Mouse (Mus musculus) MEL (cell line): ENCODE data around the gene Dcaf4. TPM values are rescaled to one million over a fixed set of nuclear protein-coding genes. Genes with fewer than 3 reads are reported as not detected.

ENCODE experiments used
- DNase-seq: peaks from one replicate; pipeline ENCODE4 v3.0.0; 2011; ENCODE audit warnings: low read depth, low spot score
- H3K27ac ChIP-seq: 2 replicates; pipeline ENCODE4 v1.5.1; 2012; ENCODE audit warnings: low read depth, mild to moderate bottlenecking, control low read depth, low read length, moderate library complexity; ENCODE audit not compliant: control insufficient read depth
- H3K27me3 ChIP-seq, 2 experiments: fragments of 150-350 bp in 1 of 2; sonication (generic) in 1 of 2; 2 replicates each; pipeline ENCODE4 v1.6.1; 2012; ENCODE audit warnings: low read length in 2 of 2, mild to moderate bottlenecking in 2 of 2, improper control_type of control experiment in 1 of 2, moderate library complexity in 1 of 2; ENCODE audit not compliant: insufficient read depth in 2 of 2, control insufficient read depth in 1 of 2
- H3K36me3 ChIP-seq, 2 experiments: 2 replicates each; pipeline ENCODE4 v1.6.1; 2012 to 2014; ENCODE audit warnings: low read length in 2 of 2, improper control_type of control experiment in 1 of 2, inconsistent platforms in 1 of 2, mild to moderate bottlenecking in 1 of 2; ENCODE audit not compliant: insufficient read depth in 2 of 2, control insufficient read depth in 1 of 2
- H3K4me1 ChIP-seq, 2 experiments: fragments of 150-350 bp in 1 of 2; sonication (generic) in 1 of 2; 2 replicates each; pipeline ENCODE4 v1.6.1; 2012; ENCODE audit warnings: low read length in 2 of 2, improper control_type of control experiment in 1 of 2, mild to moderate bottlenecking in 1 of 2; ENCODE audit not compliant: insufficient read depth in 2 of 2, control insufficient read depth in 1 of 2
- H3K4me3 ChIP-seq, 2 experiments: fragments of 150-350 bp in 1 of 2; sonication (generic) in 1 of 2; 2 replicates each; pipeline ENCODE4 v1.5.1; 2012; ENCODE audit warnings: low read depth in 2 of 2, low read length in 2 of 2, mild to moderate bottlenecking in 2 of 2, moderate library complexity in 2 of 2, control low read depth in 1 of 2, improper control_type of control experiment in 1 of 2; ENCODE audit not compliant: control insufficient read depth in 1 of 2, insufficient read depth in 1 of 2
- H3K79me2 ChIP-seq: 2 replicates; pipeline ENCODE4 v1.6.1; 2012; ENCODE audit warnings: mild to moderate bottlenecking, low read length, moderate library complexity; ENCODE audit not compliant: control insufficient read depth, poor library complexity, insufficient read depth
- H3K9ac ChIP-seq: 2 replicates; pipeline ENCODE4 v1.6.1; 2012; ENCODE audit warnings: low read depth, mild to moderate bottlenecking, control low read depth, low read length, moderate library complexity; ENCODE audit not compliant: control insufficient read depth, poor library complexity, severe bottlenecking
- H3K9me3 ChIP-seq: fragments of 150-350 bp; sonication (generic); replicated peaks from 2 replicates; pipeline ENCODE4 v1.6.1; 2012; ENCODE audit warnings: mild to moderate bottlenecking, low read length, improper control_type of control experiment, moderate library complexity; ENCODE audit not compliant: insufficient read depth
- BHLHE40 ChIP-seq: IDR thresholded peaks from 2 replicates; pipeline ENCODE4 v1.6.1; 2012; ENCODE audit warnings: low read depth, mild to moderate bottlenecking, inconsistent platforms, low read length, improper control_type of control experiment, borderline replicate concordance
- CTCF ChIP-seq, 3 experiments: IDR thresholded peaks in 2 of 3; conservative IDR thresholded peaks in 1 of 3; 2 replicates each; pipeline ENCODE4 v1.5.1; 2011 to 2012; ENCODE audit warnings: low read length in 3 of 3, low read depth in 2 of 3, mild to moderate bottlenecking in 2 of 3, improper control_type of control experiment in 1 of 3, inconsistent platforms in 1 of 3, mixed read lengths in 1 of 3, moderate library complexity in 1 of 3; ENCODE audit not compliant: control insufficient read depth in 1 of 3, insufficient read depth in 1 of 3, poor library complexity in 1 of 3, severe bottlenecking in 1 of 3
- ELF1 ChIP-seq: IDR thresholded peaks from 2 replicates; pipeline ENCODE4 v1.6.1; 2014; ENCODE audit warnings: low read depth, mild to moderate bottlenecking, inconsistent platforms, low read length, improper control_type of control experiment, moderate library complexity
- HCFC1 ChIP-seq: IDR thresholded peaks from 2 replicates; pipeline ENCODE4 v1.6.1; 2012; ENCODE audit warnings: low read depth, mild to moderate bottlenecking, inconsistent platforms, low read length, improper control_type of control experiment, moderate library complexity
- JUND ChIP-seq: IDR thresholded peaks from 2 replicates; pipeline ENCODE4 v1.6.1; 2011; ENCODE audit warnings: low read depth, mild to moderate bottlenecking, improper control_type of control experiment, low read length
- MAFK ChIP-seq: IDR thresholded peaks from 2 replicates; pipeline ENCODE4 v1.6.1; 2011; ENCODE audit warnings: low read depth, mild to moderate bottlenecking, low read length, improper control_type of control experiment, borderline replicate concordance
- MEF2A ChIP-seq: IDR thresholded peaks from 2 replicates; pipeline ENCODE4 v1.6.1; 2014; ENCODE audit warnings: low read depth, mild to moderate bottlenecking, inconsistent platforms, low read length, improper control_type of control experiment; ENCODE audit not compliant: poor library complexity, insufficient replicate concordance, severe bottlenecking; ENCODE audit errors: extremely low read depth
- MYB ChIP-seq: IDR thresholded peaks from 2 replicates; pipeline ENCODE4 v1.6.1; 2011; ENCODE audit warnings: mild to moderate bottlenecking, low read depth, low read length, improper control_type of control experiment
- MYC ChIP-seq: IDR thresholded peaks from 2 replicates; pipeline ENCODE4 v1.6.1; 2011; ENCODE audit warnings: low read depth, mild to moderate bottlenecking, low read length, improper control_type of control experiment, moderate library complexity
- NRF1 ChIP-seq: IDR thresholded peaks from 2 replicates; pipeline ENCODE4 v1.6.1; 2014; ENCODE audit warnings: low read depth, mild to moderate bottlenecking, inconsistent platforms, low read length, improper control_type of control experiment, moderate library complexity; ENCODE audit not compliant: poor library complexity, insufficient read depth, severe bottlenecking
- POLR2AphosphoS2 ChIP-seq: IDR thresholded peaks from 2 replicates; pipeline ENCODE4 v1.6.1; 2011; ENCODE audit warnings: low read length, improper control_type of control experiment
- POLR2AphosphoS5 ChIP-seq: IDR thresholded peaks from 2 replicates; pipeline ENCODE4 v1.6.1; 2012; ENCODE audit warnings: low read depth, borderline replicate concordance, mild to moderate bottlenecking, inconsistent platforms, low read length, moderate library complexity, mixed read lengths
- RAD21 ChIP-seq: IDR thresholded peaks from 2 replicates; pipeline ENCODE4 v1.6.1; 2011; ENCODE audit warnings: mild to moderate bottlenecking, low read depth, low read length, improper control_type of control experiment
- SMC3 ChIP-seq: IDR thresholded peaks from 2 replicates; pipeline ENCODE4 v1.6.1; 2011; ENCODE audit warnings: low read depth, low read length, improper control_type of control experiment
- TBP ChIP-seq: IDR thresholded peaks from 2 replicates; pipeline ENCODE4 v1.8.0; 2011; ENCODE audit warnings: low read depth, low read length, improper control_type of control experiment
- USF2 ChIP-seq, 2 experiments: IDR thresholded peaks; 2 replicates each; pipeline ENCODE4 v1.6.1; 2011 to 2012; ENCODE audit warnings: improper control_type of control experiment in 2 of 2, low read length in 2 of 2, borderline replicate concordance in 1 of 2, inconsistent platforms in 1 of 2, low read depth in 1 of 2, mild to moderate bottlenecking in 1 of 2; ENCODE audit not compliant: insufficient read depth in 1 of 2
- ZC3H11A ChIP-seq: IDR thresholded peaks from 2 replicates; pipeline ENCODE4 v1.6.1; 2012; ENCODE audit warnings: low read depth, mild to moderate bottlenecking, inconsistent platforms, low read length, improper control_type of control experiment
- ZKSCAN1 ChIP-seq: IDR thresholded peaks from 2 replicates; pipeline ENCODE4 v1.6.1; 2012; ENCODE audit warnings: low read depth, mild to moderate bottlenecking, inconsistent platforms, low read length, improper control_type of control experiment, moderate library complexity
- polyA plus RNA-seq, 2 experiments: library from polyadenylated mRNA; stranded (reverse) in 1 of 2; unstranded in 1 of 2; fragments of >175 nt in 1 of 2; fragments of >200 nt in 1 of 2; gene quantifications; 2 replicates each; pipeline versions ENCODE4 v1.2.1 to v1.2.4; 2012; ENCODE audit warnings: low replicate concordance in 2 of 2, low read depth in 1 of 2; ENCODE audit not compliant: insufficient read length in 2 of 2, insufficient read depth in 1 of 2, missing spikeins in 1 of 2
- total RNA-seq: library from RNA; depleted of rRNA; stranded (reverse); fragments of 300-350 nt; gene quantifications from 2 replicates; pipeline ENCODE4 v1.2.3, GENCODE M21; 2012

Gene Dcaf4
- total and polyA plus RNA-seq, 3 experiments: 25.7 to 35.9 TPM; not detected in 1

DNA sequence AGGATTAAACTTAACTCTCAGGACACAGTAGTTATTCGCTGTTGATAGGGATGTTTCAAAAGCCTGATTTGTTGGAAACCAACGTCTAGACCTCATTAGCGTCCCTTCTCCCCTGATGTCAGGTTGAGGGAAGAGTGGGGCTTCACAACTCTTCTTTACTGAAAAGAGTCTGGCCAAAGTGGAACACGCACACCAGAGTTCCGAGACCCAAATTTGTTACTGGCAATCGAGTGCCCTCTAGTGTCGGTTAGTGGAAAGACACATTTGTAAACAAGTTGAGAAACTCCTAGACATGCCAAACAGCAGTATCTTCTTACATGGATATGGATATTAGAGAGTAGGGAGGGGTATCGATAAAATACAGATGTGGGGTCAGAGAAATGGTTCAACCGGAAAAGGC, 18.1 kb upstream of the Dcaf4 start:
- DNase-seq: peak; percentile 86
- TF ChIP-seq TBP: 0 out of 2 replicates have a peak, but pooled peaks have one; percentile 18
- 0 out of 2 replicates have a peak, but pooled peaks have one; percentile 41 for TF ChIP-seq MYC
- peak; percentile 96 for TF ChIP-seq RAD21
- TF ChIP-seq JUND: no peak
- peak; percentile 95 for TF ChIP-seq ZC3H11A
- no peak for TF ChIP-seq USF2 (IDR thresholded peaks at IDR 0.05; ENCODE audit: borderline replicate concordance in 1 of 2, insufficient read depth in 1 of 2, low read depth in 1 of 2, low read length in 2 of 2)
- TF ChIP-seq BHLHE40: peak; percentile 39; the same call in 1 of the 2 replicates
- TF ChIP-seq HCFC1: no peak
- TF ChIP-seq MYB: no peak
- peak; percentile 60 to 94 (median 85) for TF ChIP-seq CTCF (IDR thresholded peaks at IDR 0.05 in 2 of 3, conservative IDR thresholded peaks at IDR 0.05 in 1 of 3; ENCODE audit: control insufficient read depth in 1 of 3, insufficient read depth in 1 of 3, low read depth in 2 of 3, low read length in 3 of 3, poor library complexity in 1 of 3, severe bottlenecking in 1 of 3)
- no peak for TF ChIP-seq NRF1
- TF ChIP-seq POLR2AphosphoS2: no peak
- TF ChIP-seq ELF1: no peak
- TF ChIP-seq SMC3: peak; percentile 94
- TF ChIP-seq MEF2A: no peak
- no peak for TF ChIP-seq MAFK
- TF ChIP-seq POLR2AphosphoS5: no peak
- TF ChIP-seq ZKSCAN1: no peak
- Histone ChIP-seq H3K27ac (no peak overlapping the region), H3K27me3 (no peaks in the 10 kb centered on the region), H3K79me2 (no peaks in the 10 kb centered on the region), H3K36me3 (peaks cover 0 to 7% of the 10 kb centered on the region in 2 experiments; a peak in 2 of 4 replicates), H3K9ac (peak overlapping the region; percentile 45), H3K9me3 (no peaks in the 10 kb centered on the region), H3K4me1 (peaks cover 4 to 5% of the 10 kb centered on the region in 2 experiments; a peak in 2 of 4 replicates), H3K4me3 (peak overlapping the region; percentile 40 to 44; a peak in 3 of 4 replicates)

DNA sequence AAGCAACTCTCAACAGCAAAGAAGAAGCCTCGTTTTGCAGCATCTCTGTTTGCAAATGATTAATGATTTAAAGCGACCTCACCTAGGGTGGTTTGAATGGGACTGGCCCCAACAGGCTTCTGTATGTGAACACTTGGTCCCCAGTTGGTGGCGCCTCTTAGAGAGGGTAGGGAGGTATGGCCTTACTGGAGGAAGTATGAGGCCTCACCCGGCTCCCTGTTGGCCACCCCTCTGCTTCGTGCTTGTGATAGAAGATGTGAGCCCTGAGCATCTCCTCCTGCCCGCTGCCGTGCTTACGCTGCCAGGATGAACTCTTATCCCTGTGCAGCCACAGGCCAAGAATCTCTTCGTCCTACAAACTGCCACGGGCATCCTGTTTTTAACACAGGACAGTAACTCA, 13.7 kb upstream of the Dcaf4 start:
- Histone ChIP-seq H3K9ac (no peak overlapping the region), H3K9me3 (no peaks in the 10 kb centered on the region), H3K36me3 (no peaks in the 10 kb centered on the region), H3K27me3 (no peaks in the 10 kb centered on the region), H3K4me1 (no peaks in the 10 kb centered on the region), H3K4me3 (no peak overlapping the region), H3K27ac (no peak overlapping the region), H3K79me2 (no peaks in the 10 kb centered on the region)
- no peak for DNase-seq
- TF ChIP-seq CTCF (IDR thresholded peaks at IDR 0.05 in 2 of 3, conservative IDR thresholded peaks at IDR 0.05 in 1 of 3; ENCODE audit: control insufficient read depth in 1 of 3, insufficient read depth in 1 of 3, low read depth in 2 of 3, low read length in 3 of 3, poor library complexity in 1 of 3, severe bottlenecking in 1 of 3) (peak in 1 of 3 experiments; percentile 2; a peak in 1 of 6 replicates), JUND (no peak), RAD21 (no peak), HCFC1 (no peak), SMC3 (no peak)
